Mouse (Mus musculus): Measurements from ENCODE around the gene Inhba.

- TF ChIP-seq TAL1 (IDR thresholded peaks at IDR 0.05; ENCODE audit: low read length) (no peak), GATA1 (IDR thresholded peaks at IDR 0.05; ENCODE audit: low read length) (no peak)
Measured at GRCm38 (mm10) chr13:16080205-16080604, 68.6 kb downstream of the Inhba start.

All from erythroblast, embryonic 14.5 days (primary cell).